Mouse (Mus musculus) frontal cortex, postnatal 10 days (tissue): ENCODE measurements around the gene Rasa4.
A peak's percentile ranks its signal among the peaks of the same experiment; 100 is the strongest.
"Not testable (repeated sequence)": the region's sequence is repeated elsewhere in the genome, so short reads cannot be mapped to it uniquely, and the experiment has no call there.

Source experiments
- DNase-seq, 2 experiments: peaks; one replicate each; pipeline ENCODE4 v3.0.0; 2022; ENCODE audit warnings: low spot score in 2 of 2, mixed read lengths in 1 of 2

Gene Rasa4

DNA sequence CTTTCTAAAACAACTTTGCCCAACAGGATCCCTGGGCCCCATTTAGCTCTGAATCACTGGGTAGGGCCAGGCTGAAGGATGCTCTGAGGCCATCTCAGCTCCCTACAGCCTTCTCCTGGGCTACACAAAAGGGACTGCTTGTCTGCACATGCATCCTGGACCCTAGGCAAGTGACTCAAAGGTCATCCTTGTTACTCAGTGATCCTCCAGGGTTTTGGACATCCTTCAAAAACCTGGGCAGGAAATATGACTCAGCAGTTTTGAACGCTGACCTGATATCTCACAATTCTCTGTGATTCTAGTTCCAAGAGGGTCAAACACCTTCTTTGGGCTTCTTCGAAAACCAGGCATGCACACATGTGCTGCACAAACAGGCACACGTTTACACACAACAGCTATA is 25.3 kb downstream of the Rasa4 start:
- no peak for DNase-seq

DNA sequence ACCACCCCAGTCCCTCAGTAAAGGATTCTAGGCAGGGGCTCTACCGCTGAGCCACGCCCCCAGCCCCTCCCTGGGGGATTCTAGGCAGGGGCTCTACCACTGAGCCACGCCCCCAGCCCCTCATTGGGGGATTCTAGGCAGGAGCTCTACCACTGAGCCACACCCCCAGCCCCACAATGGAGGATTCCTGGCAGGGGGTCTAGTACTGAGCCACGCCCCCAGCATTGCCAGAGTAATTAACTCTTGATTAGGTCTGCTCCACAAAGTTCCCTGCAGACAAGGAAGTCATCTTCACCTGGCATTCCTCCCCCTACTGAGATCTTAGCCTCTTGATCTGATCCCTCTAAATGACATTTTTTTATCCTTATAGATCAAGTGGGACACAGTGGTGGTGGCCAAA is 29.8 kb downstream of the Rasa4 start:
- DNase-seq, result not testable (repeated sequence)

DNA sequence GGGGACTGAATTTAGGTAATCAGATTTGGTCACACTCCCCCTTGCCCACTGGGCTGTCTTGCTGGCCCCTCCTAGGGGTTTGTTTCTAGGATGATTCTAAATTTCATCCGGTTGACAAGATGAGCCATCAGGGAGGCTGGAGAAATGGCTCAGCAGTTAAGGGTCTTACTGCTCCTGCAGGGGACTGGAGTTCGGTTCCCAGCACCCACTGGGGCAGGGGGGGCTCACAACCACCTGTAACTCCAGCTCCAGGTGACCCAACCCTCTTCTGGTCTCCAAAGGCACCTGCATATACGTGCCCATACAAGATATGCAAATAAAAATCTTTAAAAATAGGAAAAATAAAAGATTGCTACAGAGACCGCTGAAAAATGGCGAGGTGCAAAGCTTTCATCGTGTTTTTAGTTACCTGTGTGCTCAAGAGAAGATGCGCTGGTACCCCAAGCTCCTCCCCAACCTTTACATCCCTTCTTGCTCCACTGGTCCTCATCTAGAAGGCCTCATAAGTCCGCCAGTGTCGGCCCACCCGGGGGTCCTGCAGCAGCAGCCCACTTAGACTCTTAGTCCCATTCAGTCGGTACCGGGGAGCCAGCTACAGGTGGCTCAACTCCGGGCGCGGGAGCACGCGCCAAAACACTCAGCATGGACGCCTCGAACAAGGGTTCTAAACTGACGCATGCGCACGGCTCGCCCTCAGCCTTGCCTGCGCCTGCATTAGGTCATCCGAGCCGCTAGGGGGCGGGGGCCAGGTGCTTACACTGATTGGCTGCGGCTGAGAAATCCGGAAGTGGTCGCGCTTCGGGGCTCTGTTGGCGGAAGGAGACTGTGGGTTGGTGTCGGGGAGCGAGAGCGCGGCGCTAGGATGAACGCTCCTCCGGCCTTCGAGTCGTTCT is 32.4 kb downstream of the Rasa4 start, which contains the start of gene Polr2j:
Polr2j (plus strand) TSS at position 741 of the 893 bp plus-strand sequence.
- DNase-seq, result peak; percentile 92 to 96

DNA sequence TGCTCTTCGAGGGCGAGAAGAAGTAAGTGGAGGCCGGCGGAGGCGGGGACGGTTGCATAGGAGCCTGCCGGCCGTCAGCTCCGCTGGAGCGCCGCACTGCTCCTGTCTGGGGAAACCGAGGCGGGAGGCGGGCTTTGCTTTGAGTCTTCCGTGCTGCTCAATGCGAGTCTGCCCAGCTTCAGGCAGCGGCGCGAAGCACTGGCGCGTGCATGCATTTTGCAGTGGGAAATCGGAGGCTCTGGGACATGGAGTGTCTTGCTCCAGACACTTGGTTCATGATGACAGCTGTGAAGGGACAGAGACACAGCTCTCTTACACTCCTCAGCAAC is 33.0 kb downstream of the Rasa4 start:
- no peak for DNase-seq

DNA sequence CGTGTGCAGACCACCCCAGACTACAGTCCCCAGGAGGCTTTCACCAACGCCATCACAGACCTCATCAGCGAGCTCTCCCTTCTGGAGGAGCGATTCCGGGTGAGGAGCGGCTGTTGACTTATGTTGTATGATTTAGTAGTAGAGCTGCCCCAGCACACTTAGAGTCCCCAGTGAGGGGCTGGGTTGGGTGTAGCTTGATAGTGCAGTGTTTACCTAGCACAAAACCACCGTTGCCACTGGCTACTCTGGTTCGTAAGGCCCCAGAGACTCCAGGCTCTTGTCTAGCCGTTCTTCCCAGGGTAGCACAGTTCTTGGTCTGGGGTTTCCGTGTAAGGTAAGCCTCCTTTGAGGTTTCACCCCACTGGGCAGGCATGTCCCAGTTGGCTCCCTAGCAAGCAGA is 38.4 kb downstream of the Rasa4 start:
- DNase-seq, result no peak

DNA sequence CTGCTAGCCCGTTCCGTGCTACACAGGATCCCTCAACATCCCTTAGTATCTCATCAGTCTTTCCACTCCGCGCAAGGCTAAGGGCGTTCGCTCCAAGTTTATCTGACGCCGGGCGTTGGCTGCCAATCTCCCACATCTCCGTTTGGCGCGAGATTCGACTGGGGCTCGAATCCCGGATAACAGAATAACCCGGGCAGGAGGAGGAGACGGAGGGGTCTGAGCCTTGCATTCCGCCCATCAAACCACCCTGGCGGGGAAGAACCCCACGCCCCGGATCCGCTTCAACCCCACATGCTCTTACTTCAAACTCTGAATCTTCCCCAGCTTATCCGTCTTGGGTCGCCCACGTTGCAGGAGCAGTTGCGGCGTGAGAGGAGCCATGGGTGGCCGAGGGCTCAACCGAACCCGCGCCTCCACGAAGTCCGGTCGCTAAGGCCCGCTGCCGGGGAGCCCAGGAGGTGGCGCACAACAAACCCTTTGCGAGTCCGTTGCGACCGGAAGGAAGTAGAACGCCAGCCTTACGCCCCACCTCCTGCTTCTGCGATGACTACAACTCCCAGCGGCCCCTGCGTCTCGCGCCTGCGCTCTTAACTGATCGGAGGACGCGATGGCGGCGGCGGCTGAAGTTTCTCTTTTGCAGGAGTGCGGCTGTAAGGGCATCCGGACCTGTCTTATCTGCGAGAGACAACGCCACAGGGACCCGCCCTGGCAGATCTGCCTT is 52.0 kb downstream of the Rasa4 start, which contains the start of the genes Lrwd1 and Alkbh4:
Lrwd1 (minus strand) TSS at position 504 of the 721 bp plus-strand sequence.
Alkbh4 (plus strand) TSS at position 576 of the 721 bp plus-strand sequence.
- DNase-seq, result peak; percentile 92 to 95

DNA sequence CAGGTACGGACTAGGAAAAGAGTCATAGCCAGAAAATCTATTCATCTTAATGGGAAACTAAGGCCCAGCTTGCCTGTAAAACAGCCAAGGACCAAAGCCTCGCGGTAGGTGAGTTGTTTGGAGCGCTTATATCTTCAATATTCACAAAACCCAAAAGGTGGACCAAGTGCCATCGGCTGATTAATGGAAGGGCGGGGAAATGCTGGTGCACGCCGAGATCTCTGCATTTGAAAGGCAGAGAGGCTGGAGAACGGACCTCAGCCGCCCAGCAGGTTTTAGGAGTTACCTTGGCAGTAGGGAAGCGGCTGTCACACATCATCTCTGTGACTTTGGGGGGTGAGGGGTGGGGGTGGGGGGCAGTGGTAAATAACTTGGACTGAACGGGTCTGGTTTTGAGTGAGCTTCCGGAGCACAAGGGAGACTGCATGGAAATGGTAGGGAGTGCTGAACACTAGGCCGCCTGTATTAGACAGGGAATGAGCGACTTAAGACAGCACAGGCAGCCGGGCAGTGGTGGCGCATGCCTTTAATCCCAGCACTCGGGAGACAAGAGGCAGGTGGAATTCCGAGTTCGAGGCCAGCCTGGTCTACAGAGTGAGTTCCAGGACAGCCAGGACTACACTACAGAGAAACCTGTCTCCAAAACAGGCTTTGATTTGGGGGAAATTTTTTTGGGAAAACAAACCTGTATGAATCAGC is 52.7 kb downstream of the Rasa4 start:
- DNase-seq, result no peak

DNA sequence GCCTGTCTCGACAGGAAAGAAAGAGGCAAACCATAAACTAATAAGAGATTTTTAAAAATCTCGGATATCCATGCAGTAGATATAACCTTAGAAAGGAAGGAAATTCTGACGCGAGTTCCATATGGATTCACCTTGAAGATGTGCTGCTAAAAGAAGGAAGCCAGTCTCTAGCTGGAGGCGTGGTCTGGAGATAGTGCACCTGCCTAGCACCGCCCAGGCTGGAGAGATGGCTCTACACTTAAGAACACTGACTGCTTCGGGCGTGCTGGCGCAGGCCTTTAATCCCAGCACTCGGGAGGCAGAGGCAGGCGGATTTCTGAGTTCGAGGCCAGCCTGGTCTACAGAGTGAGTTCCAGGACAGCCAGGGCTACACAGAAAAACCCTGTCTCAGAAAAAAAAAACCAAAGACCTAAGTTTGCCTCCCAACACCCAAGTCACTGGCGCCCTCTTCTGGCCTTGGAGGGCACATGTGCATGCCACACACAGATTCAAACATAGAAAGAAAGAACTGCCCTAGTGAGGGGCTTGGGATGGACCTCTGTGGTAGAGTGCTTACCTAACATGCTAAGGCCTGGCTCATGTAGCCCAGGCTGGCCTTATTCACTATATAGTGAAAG is 54.0 kb downstream of the Rasa4 start:
- DNase-seq, result no peak

DNA sequence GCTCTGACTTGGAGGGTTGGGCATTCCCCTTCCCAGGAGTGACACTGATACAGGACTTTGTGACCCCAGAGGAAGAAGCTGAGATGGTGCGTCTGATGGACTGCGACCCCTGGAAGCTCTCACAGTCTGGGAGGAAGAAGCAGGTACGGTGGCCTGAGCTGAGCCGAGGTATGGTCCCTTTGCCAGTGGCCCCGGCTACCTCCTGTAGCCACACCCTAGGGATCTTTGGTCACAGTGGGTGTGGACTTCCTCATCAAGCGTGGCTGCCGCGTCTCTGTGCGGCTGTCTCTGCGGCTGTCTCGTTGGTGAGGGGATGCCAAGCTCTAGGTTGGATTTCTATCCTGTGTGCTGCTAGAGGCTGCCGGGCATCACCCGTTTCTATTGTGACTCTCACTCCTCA is 55.7 kb downstream of the Rasa4 start:
- no peak for DNase-seq

DNA sequence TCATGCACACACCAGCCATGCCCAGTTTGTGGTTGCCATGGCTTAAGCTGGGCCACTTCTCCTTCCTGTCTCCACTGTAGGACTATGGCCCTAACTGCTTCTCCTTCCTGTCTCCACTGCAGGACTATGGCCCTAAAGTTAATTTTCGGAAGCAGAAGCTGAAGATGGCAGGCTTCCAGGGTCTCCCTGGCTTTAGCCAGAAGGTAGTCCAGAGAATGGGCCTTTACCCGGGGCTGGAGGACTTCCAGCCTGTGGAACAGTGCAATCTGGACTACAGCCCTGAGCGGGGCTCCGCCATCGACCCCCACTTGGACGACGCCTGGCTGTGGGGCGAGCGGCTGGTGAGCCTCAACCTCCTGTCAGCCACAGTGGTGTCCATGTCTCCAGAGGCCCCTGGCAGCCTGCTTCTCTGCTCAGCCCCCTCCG is 56.4 kb downstream of the Rasa4 start:
- no peak for DNase-seq

DNA sequence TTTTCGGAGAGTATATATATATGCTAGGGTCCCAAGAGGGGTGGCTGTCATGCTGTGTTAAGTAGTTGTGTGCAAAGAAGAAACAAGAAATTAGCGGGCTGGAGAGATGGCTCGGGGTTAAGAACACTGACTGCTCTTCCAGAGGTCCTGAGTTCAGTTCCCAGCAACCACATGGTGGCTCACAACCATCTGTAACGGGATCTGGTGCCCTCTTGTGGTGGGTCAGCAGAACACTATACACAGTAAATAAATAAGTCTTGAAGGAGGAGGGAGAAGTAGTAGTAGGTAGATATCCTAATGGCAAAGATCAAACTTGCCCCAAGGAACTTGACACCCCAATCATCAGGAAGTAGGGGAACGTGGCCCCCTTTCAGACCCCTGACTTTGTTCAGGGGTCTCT is 59.0 kb downstream of the Rasa4 start:
- no peak for DNase-seq

DNA sequence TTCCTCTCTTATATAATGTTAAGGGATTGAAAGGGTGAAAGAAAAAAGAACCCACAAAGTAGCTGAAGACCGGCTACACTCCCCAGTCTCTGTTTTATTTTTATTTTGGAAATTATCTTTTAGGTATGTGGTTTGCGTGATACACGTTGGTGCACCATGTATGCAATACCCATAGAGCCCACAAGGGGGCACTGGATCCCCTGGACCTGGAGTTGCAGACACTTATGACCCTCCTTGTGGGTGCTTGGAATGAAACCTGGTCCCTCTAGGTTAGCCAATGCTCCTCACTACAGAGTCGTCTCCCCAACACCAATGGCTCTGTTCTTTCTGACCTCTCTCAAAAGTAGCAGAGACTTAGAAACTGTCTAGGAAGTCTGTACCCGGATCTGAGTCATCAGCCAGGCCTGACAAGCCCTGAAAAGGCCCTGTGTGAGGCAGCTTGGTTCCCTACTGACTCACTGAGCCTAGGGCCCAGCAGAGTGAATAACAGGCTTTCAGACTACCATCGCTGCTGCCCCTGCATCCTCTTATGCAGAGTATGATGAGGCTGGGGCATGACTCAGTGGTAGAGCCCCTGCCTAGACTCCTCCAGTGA is 59.5 kb downstream of the Rasa4 start:
- no peak for DNase-seq

DNA sequence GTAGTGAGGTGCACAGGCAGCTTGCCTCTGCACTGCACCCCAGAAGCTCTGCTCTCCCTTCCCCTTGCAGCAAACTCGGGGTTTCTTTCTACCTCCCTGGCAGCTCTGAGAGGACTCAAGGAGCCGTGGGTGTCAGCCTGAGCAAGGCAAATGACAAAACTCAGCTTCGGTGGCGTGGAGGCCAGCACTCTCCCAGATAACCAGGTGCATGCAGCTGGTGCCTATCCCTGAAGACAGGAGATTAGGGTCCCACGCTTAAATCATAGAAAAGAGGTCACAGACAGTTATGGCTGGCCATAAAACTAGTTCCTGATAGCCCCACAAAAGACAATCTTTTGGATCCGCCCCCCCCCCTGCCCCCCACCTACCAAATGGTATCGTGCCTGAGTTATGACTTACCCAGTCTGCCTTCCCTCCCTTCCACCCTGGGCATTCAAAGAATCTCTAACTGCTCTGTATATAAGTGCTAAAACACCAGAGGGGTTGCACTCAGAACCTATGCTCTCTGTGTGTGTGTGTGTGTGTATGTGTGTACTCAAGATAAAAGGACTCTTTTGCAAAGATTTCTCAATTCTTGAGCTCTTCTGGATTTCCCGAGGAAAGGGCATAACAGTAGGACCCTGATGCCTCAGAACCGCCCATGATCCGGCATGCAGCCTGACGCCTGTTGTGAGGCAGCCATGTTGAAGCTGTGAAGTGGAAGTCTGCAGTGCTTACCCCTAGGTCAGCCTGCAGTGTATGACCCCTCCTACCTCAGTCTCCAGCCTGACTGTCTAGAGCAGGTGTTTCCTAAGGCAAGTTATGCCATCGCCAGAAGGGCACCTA is 61.1 kb downstream of the Rasa4 start:
- DNase-seq, result no peak

DNA sequence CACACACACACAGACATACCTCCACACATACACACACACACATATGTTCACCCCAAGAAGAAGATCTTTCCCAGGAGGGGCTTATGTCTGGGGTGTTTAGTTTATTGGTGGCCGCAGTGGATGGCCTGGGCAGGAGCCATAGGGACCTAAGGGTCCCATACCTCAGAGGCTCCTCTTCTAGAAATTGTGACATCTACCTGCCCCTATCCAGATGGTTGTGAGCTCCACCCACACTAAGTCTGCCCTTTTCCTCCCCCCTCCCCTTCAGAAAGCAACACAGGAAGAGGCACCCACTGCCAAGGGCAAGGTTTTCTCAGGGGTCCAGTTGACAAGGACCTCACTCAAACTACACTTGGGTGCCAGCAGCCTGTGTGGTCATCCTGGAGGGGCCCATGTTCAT is 63.2 kb downstream of the Rasa4 start:
- DNase-seq, result no peak

DNA sequence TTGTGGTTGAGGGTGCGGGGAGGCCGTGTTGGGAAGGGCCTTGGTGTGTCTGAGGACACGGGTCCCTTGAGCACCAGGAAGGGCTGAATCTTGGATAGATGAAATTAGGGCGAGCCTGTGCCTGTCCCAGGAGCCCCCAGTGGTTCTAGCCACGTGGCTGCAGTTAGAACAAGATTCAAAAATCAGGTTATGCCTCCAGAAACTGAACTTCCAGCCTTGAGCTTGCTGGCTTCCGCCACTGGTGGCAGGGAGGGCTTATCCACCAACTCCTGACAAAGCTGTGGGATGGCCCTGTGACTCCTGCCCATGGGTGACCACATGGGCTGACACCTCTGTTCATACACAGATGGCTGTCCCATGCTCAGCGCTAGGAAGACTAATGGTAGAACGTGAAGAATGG is 64.0 kb downstream of the Rasa4 start:
- no peak for DNase-seq

DNA sequence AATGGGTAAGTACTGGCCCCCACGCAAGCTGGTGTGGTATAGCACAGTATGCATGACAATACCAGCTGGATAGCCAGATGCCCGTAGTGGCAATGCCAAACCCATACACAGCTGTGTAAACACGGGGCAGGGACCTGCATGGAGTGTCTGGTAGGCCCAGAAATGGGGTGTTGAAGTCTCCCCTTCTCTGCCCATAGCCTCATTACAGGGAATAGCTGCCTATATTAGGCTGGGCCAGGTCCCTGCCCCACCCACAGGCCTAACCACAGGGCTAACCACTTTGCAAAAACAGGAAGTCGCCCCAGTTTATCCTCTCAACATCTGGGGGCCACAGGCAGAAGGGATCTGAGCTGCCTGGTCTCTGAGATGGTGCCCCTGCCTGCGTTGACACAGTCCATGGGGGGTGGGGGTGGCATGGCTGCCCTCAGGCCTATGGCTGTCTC is 65.4 kb downstream of the Rasa4 start:
- not testable (repeated sequence) for DNase-seq

DNA sequence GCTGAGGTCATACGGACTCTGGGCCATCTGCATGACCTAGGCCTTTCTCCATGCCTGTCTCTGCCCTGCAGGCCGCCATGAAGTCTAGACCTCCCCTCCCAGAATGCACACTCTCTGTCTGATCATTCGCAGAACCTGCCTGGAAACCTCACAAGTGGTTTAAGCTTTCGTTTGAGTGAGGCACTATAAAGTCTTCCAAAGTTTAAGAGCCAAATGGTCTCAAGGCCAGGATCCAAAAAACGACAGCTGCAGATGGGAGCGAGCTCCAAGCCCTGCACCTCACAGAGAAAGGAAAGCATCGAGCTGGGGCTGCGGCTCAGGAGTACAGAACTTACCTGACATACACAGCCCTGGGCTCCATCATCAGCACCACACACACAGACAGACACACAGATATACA is 68.6 kb downstream of the Rasa4 start:
- DNase-seq, result no peak

DNA sequence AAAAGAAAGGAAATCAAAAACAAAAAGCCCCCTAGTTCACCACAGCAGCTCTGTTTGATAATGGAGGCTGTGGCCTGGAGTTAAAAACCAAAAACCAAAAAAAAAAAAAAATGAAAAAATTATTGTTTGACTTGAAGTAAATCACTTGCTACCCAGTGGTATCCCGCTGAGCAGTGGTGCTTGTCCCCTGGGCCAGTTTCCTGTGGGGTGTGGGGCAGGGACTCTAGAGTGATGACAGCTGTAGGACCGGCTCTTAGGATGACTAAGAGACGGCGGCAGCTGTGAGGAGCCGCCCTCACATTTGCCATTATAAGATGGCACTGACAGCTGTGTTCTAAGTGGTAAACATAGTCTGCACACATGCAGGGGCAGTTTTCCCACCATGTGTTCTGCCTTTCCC is 71.7 kb downstream of the Rasa4 start:
- no peak for DNase-seq

DNA sequence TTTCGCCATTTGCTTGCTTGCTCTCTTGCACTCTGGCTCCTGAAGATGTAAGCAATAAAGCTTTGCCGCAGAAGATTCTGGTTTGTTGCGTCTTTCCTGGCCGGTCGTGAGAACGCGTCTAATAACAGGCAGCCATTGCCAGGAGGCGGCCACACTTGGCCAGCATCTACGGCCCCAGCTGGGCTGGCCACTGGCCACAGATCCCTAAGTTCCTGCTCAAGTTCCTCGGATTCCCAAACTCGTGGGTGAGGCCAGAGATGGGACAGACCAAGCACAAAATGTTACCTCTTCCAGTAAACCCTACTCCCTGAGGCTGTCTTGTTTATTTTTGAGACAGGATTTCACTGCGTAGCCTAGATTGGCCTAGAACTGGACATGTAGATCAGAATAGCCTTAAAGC is 76.4 kb downstream of the Rasa4 start:
- DNase-seq, result not testable (repeated sequence)
